Mouse (Mus musculus): ENCODE measurements around the gene Ntn5. TPM values are rescaled to one million over a fixed set of nuclear protein-coding genes. Genes with fewer than 3 reads are reported as not detected.

The Ntn5 gene
- total RNA-seq, 1 experiment, result 0.54 TPM

DNA sequence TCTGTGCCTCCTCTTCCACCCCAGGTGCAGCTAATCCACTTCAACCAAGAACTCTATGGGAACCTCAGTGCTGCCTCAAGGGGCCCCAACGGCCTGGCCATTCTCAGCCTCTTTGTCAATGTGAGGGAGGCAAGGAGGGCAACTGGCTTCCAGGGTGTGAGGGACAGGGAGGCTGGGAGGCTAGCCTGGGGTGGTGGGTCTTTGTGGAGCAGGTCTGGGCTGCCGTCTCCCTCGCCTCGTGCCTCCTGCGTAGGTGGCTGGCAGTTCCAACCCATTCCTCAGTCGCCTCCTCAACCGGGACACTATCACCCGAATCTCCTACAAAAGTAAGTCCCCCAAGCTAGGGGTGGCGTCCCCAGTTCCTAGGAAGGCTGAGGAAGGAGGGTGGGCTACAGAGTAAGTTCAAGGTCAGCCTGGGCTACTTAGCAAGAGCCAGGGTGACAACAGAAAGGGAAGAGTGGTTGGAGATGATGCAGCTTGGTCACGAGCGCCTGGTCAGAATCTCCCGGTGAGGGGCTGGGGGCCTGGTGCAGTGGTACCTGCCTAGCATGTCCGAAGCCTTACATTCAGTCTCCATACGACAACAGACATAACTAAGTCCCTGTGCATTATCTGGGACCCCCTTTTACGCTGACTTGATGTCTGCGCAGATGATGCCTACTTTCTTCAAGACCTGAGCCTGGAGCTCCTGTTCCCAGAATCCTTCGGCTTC is 19.1 kb downstream of the Ntn5 start:
- Histone ChIP-seq H3K27ac (ENCODE audit: insufficient read depth, low read depth, low read length, poor library complexity, severe bottlenecking) (no peak overlapping the region), H3K9ac (ENCODE audit: insufficient read depth, low read depth, low read length, poor library complexity, severe bottlenecking) (no peak overlapping the region), H3K4me1 (ENCODE audit: control insufficient read depth in 2 of 2, insufficient read depth in 2 of 2, low read length in 2 of 2, poor library complexity in 1 of 2) (peaks cover 1 to 14% of the 10 kb centered on the region in 2 experiments; a peak in 3 of 4 replicates), H3K9me3 (ENCODE audit: control insufficient read depth, insufficient read depth, low read depth, low read length) (no peaks in the 10 kb centered on the region), H3K36me3 (ENCODE audit: control insufficient read depth, insufficient read depth, low read length, poor library complexity, severe bottlenecking) (no peaks in the 10 kb centered on the region), H3K4me3 (ENCODE audit: insufficient read depth in 1 of 2, low read depth in 1 of 2, low read length in 2 of 2, poor library complexity in 1 of 2, severe bottlenecking in 1 of 2) (no peak overlapping the region)
- in situ Hi-C loops (cut with MboI; ENCODE audit: low sequenced_read_pairs in 2 of 2, unreplicated experiment in 2 of 2), result no loop called here
- TF ChIP-seq CHD2 (IDR thresholded peaks at IDR 0.05; ENCODE audit: low read depth, low read length) (no peak), ZNF384 (IDR thresholded peaks at IDR 0.05; ENCODE audit: low read depth, low read length) (no peak), ZC3H11A (IDR thresholded peaks at IDR 0.05; ENCODE audit: borderline replicate concordance, low read depth, low read length) (no peak), HCFC1 (IDR thresholded peaks at IDR 0.05; ENCODE audit: borderline replicate concordance, insufficient read depth, low read length) (no peak), MAFK (IDR thresholded peaks at IDR 0.05; ENCODE audit: insufficient read depth, low read depth, low read length) (no peak)
- DNase-seq (ENCODE audit: low read depth, low spot score), result no peak

DNA sequence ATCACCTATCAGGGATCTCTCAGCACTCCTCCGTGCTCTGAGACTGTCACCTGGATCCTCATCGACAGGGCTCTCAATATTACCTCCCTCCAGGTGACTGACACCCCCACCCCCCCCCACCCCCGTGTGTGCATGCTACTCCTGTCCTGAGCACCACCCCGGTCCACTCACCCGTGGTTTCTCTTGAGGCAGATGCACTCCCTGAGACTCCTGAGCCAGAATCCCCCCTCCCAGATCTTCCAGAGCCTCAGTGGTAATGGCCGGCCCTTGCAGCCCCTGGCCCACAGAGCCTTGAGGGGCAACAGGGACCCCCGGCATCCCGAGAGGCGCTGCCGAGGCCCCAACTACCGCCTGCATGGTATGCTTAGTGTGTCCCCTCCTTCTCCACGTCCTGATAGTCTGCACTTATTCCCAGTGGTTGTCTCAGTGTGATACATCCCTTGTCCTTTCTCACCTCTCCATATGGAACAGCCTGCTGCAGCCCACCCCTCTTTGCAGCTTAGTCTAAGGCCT is 19.8 kb downstream of the Ntn5 start:
- Histone ChIP-seq H3K9me3 (ENCODE audit: control insufficient read depth, insufficient read depth, low read depth, low read length) (no peaks in the 10 kb centered on the region), H3K9ac (ENCODE audit: insufficient read depth, low read depth, low read length, poor library complexity, severe bottlenecking) (peak overlapping the region; percentile 13; the same call in 1 of the 2 replicates), H3K4me1 (ENCODE audit: control insufficient read depth in 2 of 2, insufficient read depth in 2 of 2, low read length in 2 of 2, poor library complexity in 1 of 2) (peaks cover 5 to 21% of the 10 kb centered on the region in 2 experiments; a peak in 3 of 4 replicates), H3K27ac (ENCODE audit: insufficient read depth, low read depth, low read length, poor library complexity, severe bottlenecking) (no peak overlapping the region), H3K36me3 (ENCODE audit: control insufficient read depth, insufficient read depth, low read length, poor library complexity, severe bottlenecking) (no peaks in the 10 kb centered on the region), H3K4me3 (ENCODE audit: insufficient read depth in 1 of 2, low read depth in 1 of 2, low read length in 2 of 2, poor library complexity in 1 of 2, severe bottlenecking in 1 of 2) (no peak overlapping the region)
- DNase-seq (ENCODE audit: low read depth, low spot score), result no peak
- in situ Hi-C loops (cut with MboI; ENCODE audit: low sequenced_read_pairs in 2 of 2, unreplicated experiment in 2 of 2), result no loop called here
- TF ChIP-seq CHD2 (IDR thresholded peaks at IDR 0.05; ENCODE audit: low read depth, low read length) (no peak), HCFC1 (IDR thresholded peaks at IDR 0.05; ENCODE audit: borderline replicate concordance, insufficient read depth, low read length) (no peak), ZC3H11A (IDR thresholded peaks at IDR 0.05; ENCODE audit: borderline replicate concordance, low read depth, low read length) (no peak), MAFK (IDR thresholded peaks at IDR 0.05; ENCODE audit: insufficient read depth, low read depth, low read length) (no peak), ZNF384 (IDR thresholded peaks at IDR 0.05; ENCODE audit: low read depth, low read length) (no peak)

DNA sequence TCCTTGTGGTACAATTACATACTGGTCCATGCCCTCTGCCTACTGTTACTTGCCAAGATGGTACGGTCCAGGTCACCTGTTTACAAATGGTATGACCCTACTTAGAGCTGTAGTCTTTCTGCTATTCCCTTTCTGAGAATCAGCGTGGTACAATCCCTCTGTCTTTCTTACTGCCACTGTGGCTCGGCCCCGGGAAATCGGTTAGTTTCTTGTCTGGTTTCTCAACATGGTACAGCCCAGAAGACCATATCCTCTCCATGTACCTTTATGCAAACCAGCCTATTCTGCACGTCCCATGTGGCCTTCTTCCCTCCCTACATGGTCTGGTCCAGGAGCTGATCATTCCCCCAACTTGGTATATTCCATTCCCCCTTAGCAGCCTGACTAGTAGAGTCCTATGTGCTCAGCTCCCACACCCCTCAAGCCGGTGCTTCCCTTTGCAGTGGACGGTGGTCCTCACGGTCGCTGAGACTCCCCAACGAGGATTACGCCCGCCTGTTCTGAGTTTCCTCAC is 20.3 kb downstream of the Ntn5 start:
- peak overlapping the region; percentile 22; the same call in 1 of the 2 replicates for H3K27ac ChIP-seq (ENCODE audit: insufficient read depth, low read depth, low read length, poor library complexity, severe bottlenecking)
- TF ChIP-seq MAFK (IDR thresholded peaks at IDR 0.05; ENCODE audit: insufficient read depth, low read depth, low read length), result no peak
- no peak for TF ChIP-seq ZC3H11A (IDR thresholded peaks at IDR 0.05; ENCODE audit: borderline replicate concordance, low read depth, low read length)
- TF ChIP-seq HCFC1 (IDR thresholded peaks at IDR 0.05; ENCODE audit: borderline replicate concordance, insufficient read depth, low read length), result no peak
- DNase-seq (ENCODE audit: low read depth, low spot score), result no peak
- H3K9me3 ChIP-seq (ENCODE audit: control insufficient read depth, insufficient read depth, low read depth, low read length), result no peaks in the 10 kb centered on the region
- peaks cover 5 to 22% of the 10 kb centered on the region in 2 experiments; a peak in 3 of 4 replicates for H3K4me1 ChIP-seq (ENCODE audit: control insufficient read depth in 2 of 2, insufficient read depth in 2 of 2, low read length in 2 of 2, poor library complexity in 1 of 2)
- H3K4me3 ChIP-seq (ENCODE audit: insufficient read depth in 1 of 2, low read depth in 1 of 2, low read length in 2 of 2, poor library complexity in 1 of 2, severe bottlenecking in 1 of 2), result peak overlapping the region; percentile 40 to 63
- no peaks in the 10 kb centered on the region for H3K36me3 ChIP-seq (ENCODE audit: control insufficient read depth, insufficient read depth, low read length, poor library complexity, severe bottlenecking)
- in situ Hi-C loops (cut with MboI; ENCODE audit: low sequenced_read_pairs in 2 of 2, unreplicated experiment in 2 of 2), result no loop called here
- H3K9ac ChIP-seq (ENCODE audit: insufficient read depth, low read depth, low read length, poor library complexity, severe bottlenecking), result peak overlapping the region; percentile 74

DNA sequence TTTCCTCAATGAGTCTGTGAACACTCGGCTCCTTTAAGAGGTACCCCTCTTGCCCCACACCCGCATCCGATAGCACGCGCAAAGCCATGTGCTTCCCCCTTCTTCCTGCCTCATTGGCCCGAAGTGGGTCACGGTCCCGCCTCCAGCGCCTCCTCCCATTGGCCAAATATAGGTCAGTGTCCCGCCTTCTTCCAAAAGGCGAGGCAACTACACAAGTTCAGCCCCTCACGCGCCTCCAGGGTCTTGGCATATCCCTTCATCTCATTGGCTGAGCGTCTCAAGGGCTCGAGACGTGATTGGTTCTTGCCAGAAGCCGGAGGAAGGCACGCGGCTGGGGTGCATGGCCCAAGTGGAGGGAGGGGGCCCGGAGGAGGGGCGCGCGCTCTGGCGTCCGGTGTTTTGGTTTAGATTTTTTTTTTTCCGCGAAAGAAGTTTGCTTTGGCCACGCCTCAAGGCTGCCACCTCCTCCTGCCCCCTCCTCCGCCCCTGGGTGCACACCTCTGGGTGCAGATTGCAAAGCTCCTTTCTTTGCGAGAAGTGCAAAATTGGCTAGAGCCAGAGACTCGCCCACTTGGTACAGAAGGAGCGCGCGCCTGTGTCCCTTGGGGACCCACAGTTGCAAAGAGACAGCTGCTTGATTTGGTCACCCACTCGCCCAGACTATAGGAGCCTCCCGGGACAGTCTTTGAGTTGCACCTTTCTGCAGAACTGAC is 21.1 kb downstream of the Ntn5 start, which contains the start of gene Dbp:
Dbp (plus strand) TSS at position 359 of the 713 bp plus-strand sequence.
- in situ Hi-C loops (cut with MboI; ENCODE audit: low sequenced_read_pairs in 2 of 2, unreplicated experiment in 2 of 2), result no loop called here
- TF ChIP-seq ZNF384 (IDR thresholded peaks at IDR 0.05; ENCODE audit: low read depth, low read length) (peak; percentile 34; the same call in 1 of the 2 replicates), HCFC1 (IDR thresholded peaks at IDR 0.05; ENCODE audit: borderline replicate concordance, insufficient read depth, low read length) (peak; percentile 49; the same call in 1 of the 2 replicates), ZC3H11A (IDR thresholded peaks at IDR 0.05; ENCODE audit: borderline replicate concordance, low read depth, low read length) (no peak), CHD2 (IDR thresholded peaks at IDR 0.05; ENCODE audit: low read depth, low read length) (peak; percentile 86), MAFK (IDR thresholded peaks at IDR 0.05; ENCODE audit: insufficient read depth, low read depth, low read length) (no peak)
- peaks cover 5 to 22% of the 10 kb centered on the region in 2 experiments; a peak in 3 of 4 replicates for H3K4me1 ChIP-seq (ENCODE audit: control insufficient read depth in 2 of 2, insufficient read depth in 2 of 2, low read length in 2 of 2, poor library complexity in 1 of 2)
- DNase-seq (ENCODE audit: low read depth, low spot score), result peak; percentile 99
- H3K4me3 ChIP-seq (ENCODE audit: insufficient read depth in 1 of 2, low read depth in 1 of 2, low read length in 2 of 2, poor library complexity in 1 of 2, severe bottlenecking in 1 of 2), result peak within 1 kb of the TSS; percentile 80 to 85
- peak within 1 kb of the TSS; percentile 22; the same call in 1 of the 2 replicates for H3K27ac ChIP-seq (ENCODE audit: insufficient read depth, low read depth, low read length, poor library complexity, severe bottlenecking)
- H3K9me3 ChIP-seq (ENCODE audit: control insufficient read depth, insufficient read depth, low read depth, low read length), result no peaks in the 10 kb centered on the region
- peak within 1 kb of the TSS; percentile 74 for H3K9ac ChIP-seq (ENCODE audit: insufficient read depth, low read depth, low read length, poor library complexity, severe bottlenecking)
- H3K36me3 ChIP-seq (ENCODE audit: control insufficient read depth, insufficient read depth, low read length, poor library complexity, severe bottlenecking), result peaks cover 2% of the 10 kb centered on the region; the same call in 1 of the 2 replicates
